Mouse (Mus musculus): ENCODE results near the gene Ms4a14. TPM values are rescaled to one million over a fixed set of nuclear protein-coding genes. Genes with fewer than 3 reads are reported as not detected.
"Not testable (repeated sequence)": the region's sequence is repeated elsewhere in the genome, so short reads cannot be mapped to it uniquely, and the experiment has no call there.

The Ms4a14 gene
- not detected in 2 replicates for total RNA-seq (2017)

- no peak for ATAC-seq (replicated peaks; ENCODE audit: low read depth, poor library complexity, severe bottlenecking)
Observed at GRCm38 (mm10) chr19:11314354-11314753, at the start of gene Ms4a14. TSS of gene Ms4a14 (minus strand) at chr19:11314454.

GRCm38 (mm10) chr19:11362002-11362401 lies 47.7 kb upstream of the Ms4a14 start:
- 0 out of 2 replicates have a peak, but pooled peaks have one; percentile 42 for ATAC-seq (replicated peaks; ENCODE audit: low read depth, poor library complexity, severe bottlenecking)

GRCm38 (mm10) chr19:11360106-11360505 lies 45.9 kb upstream of the Ms4a14 start:
- ATAC-seq (replicated peaks; ENCODE audit: low read depth, poor library complexity, severe bottlenecking) = peak; percentile 68

- peak; percentile 76 for ATAC-seq (replicated peaks; ENCODE audit: low read depth, poor library complexity, severe bottlenecking)
Observed at GRCm38 (mm10) chr19:11355730-11356129, 41.5 kb upstream of the Ms4a14 start.

- 0 out of 2 replicates have a peak, but pooled peaks have one; percentile 55 for ATAC-seq (replicated peaks; ENCODE audit: low read depth, poor library complexity, severe bottlenecking)
Observed at GRCm38 (mm10) chr19:11351878-11352277, 37.6 kb upstream of the Ms4a14 start.

- no peak for ATAC-seq (replicated peaks; ENCODE audit: low read depth, poor library complexity, severe bottlenecking)
Observed at GRCm38 (mm10) chr19:11349698-11350481, 35.6 kb upstream of the Ms4a14 start.

GRCm38 (mm10) chr19:11343992-11344391 lies 29.7 kb upstream of the Ms4a14 start:
- ATAC-seq (replicated peaks; ENCODE audit: low read depth, poor library complexity, severe bottlenecking) = no peak

- ATAC-seq (replicated peaks; ENCODE audit: low read depth, poor library complexity, severe bottlenecking) = no peak
Observed at GRCm38 (mm10) chr19:11343147-11343546, 28.9 kb upstream of the Ms4a14 start.

GRCm38 (mm10) chr19:11335932-11336331 lies 21.7 kb upstream of the Ms4a14 start, which contains the start of gene Ms4a7:
TSS of gene Ms4a7 (minus strand) at chr19:11336146.
- peak; percentile 98 for ATAC-seq (replicated peaks; ENCODE audit: low read depth, poor library complexity, severe bottlenecking)

GRCm38 (mm10) chr19:11321123-11321522 lies 6.9 kb upstream of the Ms4a14 start:
- no peak for ATAC-seq (replicated peaks; ENCODE audit: low read depth, poor library complexity, severe bottlenecking)

GRCm38 (mm10) chr19:11316786-11317185 lies 2.5 kb upstream of the Ms4a14 start:
- ATAC-seq (replicated peaks; ENCODE audit: low read depth, poor library complexity, severe bottlenecking) = no peak

- no peak for ATAC-seq (replicated peaks; ENCODE audit: low read depth, poor library complexity, severe bottlenecking)
Observed at GRCm38 (mm10) chr19:11308888-11309287, 5.4 kb downstream of the Ms4a14 start.

- not testable (repeated sequence) for ATAC-seq (replicated peaks; ENCODE audit: low read depth, poor library complexity, severe bottlenecking)
Observed at GRCm38 (mm10) chr19:11299529-11299928, 14.7 kb downstream of the Ms4a14 start.

- no peak for ATAC-seq (replicated peaks; ENCODE audit: low read depth, poor library complexity, severe bottlenecking)
Observed at GRCm38 (mm10) chr19:11298939-11299338, 15.3 kb downstream of the Ms4a14 start.

GRCm38 (mm10) chr19:11293616-11294015 lies 20.6 kb downstream of the Ms4a14 start:
- not testable (repeated sequence) for ATAC-seq (replicated peaks; ENCODE audit: low read depth, poor library complexity, severe bottlenecking)

- no peak for ATAC-seq (replicated peaks; ENCODE audit: low read depth, poor library complexity, severe bottlenecking)
Observed at GRCm38 (mm10) chr19:11292990-11293389, 21.3 kb downstream of the Ms4a14 start.

- no peak for ATAC-seq (replicated peaks; ENCODE audit: low read depth, poor library complexity, severe bottlenecking)
Observed at GRCm38 (mm10) chr19:11283773-11284172, 30.5 kb downstream of the Ms4a14 start, which contains the start of gene Ms4a5. TSS of gene Ms4a5 (minus strand) at chr19:11283873.

- ATAC-seq (replicated peaks; ENCODE audit: low read depth, poor library complexity, severe bottlenecking) = no peak
Observed at GRCm38 (mm10) chr19:11280223-11280622, 34.0 kb downstream of the Ms4a14 start.

GRCm38 (mm10) chr19:11276431-11276830 lies 37.8 kb downstream of the Ms4a14 start:
- ATAC-seq (replicated peaks; ENCODE audit: low read depth, poor library complexity, severe bottlenecking) = no peak

GRCm38 (mm10) chr19:11266956-11267355 lies 47.3 kb downstream of the Ms4a14 start:
- ATAC-seq (replicated peaks; ENCODE audit: low read depth, poor library complexity, severe bottlenecking) = no peak

GRCm38 (mm10) chr19:11266052-11266845 lies 48.0 kb downstream of the Ms4a14 start, which contains the start of gene Ms4a1:
TSS of gene Ms4a1 (minus strand) at chr19:11266241.
- ATAC-seq (replicated peaks; ENCODE audit: low read depth, poor library complexity, severe bottlenecking) = no peak

Measured in common myeloid progenitor, adult 5-6 weeks (primary cell).